Mouse (Mus musculus) midbrain, embryonic 16.5 days (tissue): ENCODE results near the gene Ccm2. TPM values are rescaled to one million over a fixed set of nuclear protein-coding genes. Genes with fewer than 3 reads are reported as not detected.

ENCODE experiments used
- ATAC-seq: fragments of 200-750 bp; cut with Nextera tagmentation; 2 replicates; pipeline ENCODE4 v1.8.0; 2017; ENCODE audit warnings: moderate TSS enrichment
- H3K27ac ChIP-seq: fragments of 300-500 bp; sonication (generic); 2 replicates; pipeline ENCODE4 v1.5.1; 2014; ENCODE audit warnings: mild to moderate bottlenecking, low read length, mixed read lengths
- H3K27me3 ChIP-seq: fragments of 300-500 bp; sonication (generic); 2 replicates; pipeline ENCODE4 v1.6.1; 2014; ENCODE audit warnings: low read depth, low read length, mixed read lengths; ENCODE audit not compliant: control insufficient read depth, insufficient read depth
- H3K36me3 ChIP-seq: fragments of 300-500 bp; sonication (generic); 2 replicates; pipeline ENCODE4 v1.6.1; 2014; ENCODE audit warnings: mild to moderate bottlenecking, low read length, moderate library complexity, mixed read lengths; ENCODE audit not compliant: control insufficient read depth, insufficient read depth
- H3K4me1 ChIP-seq: fragments of 300-500 bp; sonication (generic); 2 replicates; pipeline ENCODE4 v1.6.1; 2014; ENCODE audit warnings: mild to moderate bottlenecking, low read length, mixed read lengths; ENCODE audit not compliant: control insufficient read depth, insufficient read depth
- H3K4me2 ChIP-seq: fragments of 300-500 bp; sonication (generic); 2 replicates; pipeline ENCODE4 v1.6.1; 2014; ENCODE audit warnings: mild to moderate bottlenecking, low read length, mixed read lengths
- H3K4me3 ChIP-seq: fragments of 300-500 bp; sonication (generic); 2 replicates; pipeline ENCODE4 v1.5.1; 2014; ENCODE audit warnings: low read depth, mild to moderate bottlenecking, low read length, moderate library complexity, mixed read lengths
- H3K9ac ChIP-seq: fragments of 300-500 bp; sonication (generic); 2 replicates; pipeline ENCODE4 v1.6.1; 2014; ENCODE audit warnings: low read depth, low read length, mixed read lengths
- H3K9me3 ChIP-seq: fragments of 300-500 bp; sonication (generic); replicated peaks from 2 replicates; pipeline ENCODE4 v1.6.1; 2014; ENCODE audit warnings: mild to moderate bottlenecking, low read length, mixed read lengths; ENCODE audit not compliant: control insufficient read depth, poor library complexity, severe bottlenecking
- WGBS: fragments of 180-500 bp; shearing (Covaris S2); extraction: QIAGEN DNeasy Blood & Tissue Kit; methylation state at CpG from one replicate; pipeline ENCODE4 v1.1.7; 2014; 5-methylcytosine and 5-hydroxymethylcytosine counted together
- polyA plus RNA-seq: library from polyadenylated mRNA; unstranded; fragments of >200 nt; fragmentation: Nextera tagmentation; extraction: Ambion mirVana; gene quantifications from 2 replicates; pipeline ENCODE4 v1.2.1, GENCODE M21; 2015

Ccm2 gene
- polyA plus RNA-seq, 1 experiment from 2014 or later: 81.4 TPM

DNA sequence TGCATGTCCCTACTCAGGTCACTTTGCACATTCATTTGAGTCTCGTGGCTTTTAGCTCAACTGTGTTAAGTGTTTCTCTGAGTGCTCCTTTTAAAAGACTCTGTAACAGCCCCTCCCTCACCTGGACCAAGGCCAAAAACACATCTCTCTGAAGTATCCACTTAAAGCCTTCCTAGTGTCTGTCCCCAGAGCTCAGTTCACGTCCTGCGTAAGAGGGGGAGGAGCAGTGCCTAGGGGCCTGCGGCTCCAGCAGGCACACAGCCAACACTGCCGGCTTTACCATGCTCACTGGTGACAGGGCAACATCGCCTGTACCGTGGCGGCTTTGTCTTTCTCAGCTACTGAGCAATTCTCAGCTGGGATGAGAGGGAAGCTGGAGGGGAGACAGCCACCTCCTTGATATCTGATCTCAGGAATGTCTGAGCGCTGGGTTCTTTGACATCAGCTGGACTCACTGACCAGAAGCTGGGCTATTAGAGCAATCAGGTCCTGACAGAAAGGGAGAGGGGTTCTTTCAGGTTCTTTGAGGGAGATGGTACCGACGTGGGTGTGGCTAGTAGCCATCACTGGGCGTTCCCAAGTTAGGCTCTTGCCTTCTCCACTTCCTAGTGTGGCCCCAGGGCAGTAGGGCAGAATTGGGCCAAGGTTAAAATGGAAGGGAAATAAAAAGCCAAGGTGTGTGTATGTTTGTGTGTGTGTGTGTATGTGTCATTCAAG is 57.4 kb downstream of the Ccm2 start:
- H3K9ac ChIP-seq: peak overlapping the region; percentile 91
- H3K27me3 ChIP-seq: no peaks in the 10 kb centered on the region
- no peaks in the 10 kb centered on the region for H3K9me3 ChIP-seq
- H3K4me1 ChIP-seq: peaks cover 39% of the 10 kb centered on the region
- peak overlapping the region; percentile 97 for H3K27ac ChIP-seq
- H3K4me3 ChIP-seq: peak overlapping the region; percentile 54
- peak overlapping the region; percentile 91 for H3K4me2 ChIP-seq
- no peak for ATAC-seq
- H3K36me3 ChIP-seq: peaks cover 10% of the 10 kb centered on the region
- WGBS: 6% methylated on average over 12 of the region's 12 CpGs

DNA sequence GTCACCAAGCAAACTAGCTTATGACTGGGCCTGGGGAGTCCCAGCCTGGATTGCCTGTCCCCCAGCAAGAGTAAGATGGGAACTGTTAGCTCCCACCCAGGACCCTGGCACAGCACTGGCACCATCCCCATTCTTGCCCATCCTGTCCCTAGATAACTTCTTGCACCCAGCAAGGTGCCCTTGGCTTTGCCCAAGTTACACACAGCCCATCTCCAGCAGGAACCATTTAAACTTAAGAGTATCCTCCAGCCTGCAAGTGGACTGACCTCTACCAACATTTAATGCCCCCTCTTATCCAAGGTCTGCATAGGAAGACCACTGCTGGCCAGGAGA is 57.9 kb downstream of the Ccm2 start:
- H3K4me1 ChIP-seq: peaks cover 34% of the 10 kb centered on the region

DNA sequence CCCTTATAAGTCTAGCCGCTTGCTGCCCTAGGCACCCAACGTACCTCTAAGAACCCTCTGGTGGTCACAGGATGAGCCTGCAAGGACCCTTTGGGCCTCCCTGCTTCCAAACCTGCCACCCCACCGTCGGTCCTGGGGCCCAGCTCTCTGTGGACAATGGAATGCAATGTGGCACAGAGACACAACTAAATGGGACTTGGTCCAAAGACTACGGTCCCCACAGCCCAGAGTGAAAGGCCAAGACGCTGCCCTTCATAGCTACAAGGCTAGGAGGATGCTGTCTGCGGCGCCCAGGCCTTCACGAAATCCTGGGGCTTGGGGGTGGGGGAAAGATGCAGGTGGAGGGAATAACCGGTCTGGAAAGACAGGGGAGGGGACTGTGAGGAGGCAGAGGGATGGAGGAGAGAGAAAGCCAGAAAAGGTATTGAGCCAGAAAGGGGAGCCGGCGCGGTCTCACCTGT is 58.4 kb downstream of the Ccm2 start:
- no peaks in the 10 kb centered on the region for H3K9me3 ChIP-seq
- WGBS: 3% methylated on average over 13 of the region's 13 CpGs
- peak overlapping the region; percentile 54 for H3K4me3 ChIP-seq
- H3K27me3 ChIP-seq: no peaks in the 10 kb centered on the region
- peak overlapping the region; percentile 91 for H3K9ac ChIP-seq
- H3K4me2 ChIP-seq: peak overlapping the region; percentile 91
- 0 out of 2 replicates have a peak, but pooled peaks have one; percentile 0 for ATAC-seq
- H3K27ac ChIP-seq: peak overlapping the region; percentile 97
- H3K36me3 ChIP-seq: peaks cover 10% of the 10 kb centered on the region
- H3K4me1 ChIP-seq: peaks cover 30% of the 10 kb centered on the region

More for the DNA sequence above, 57.9 kb downstream of the Ccm2 start:
- peak overlapping the region; percentile 54 for H3K4me3 ChIP-seq
- peak overlapping the region; percentile 91 for H3K9ac ChIP-seq
- ATAC-seq: no peak
- peak overlapping the region; percentile 91 for H3K4me2 ChIP-seq
- H3K9me3 ChIP-seq: no peaks in the 10 kb centered on the region
- H3K36me3 ChIP-seq: peaks cover 10% of the 10 kb centered on the region
- H3K27ac ChIP-seq: peak overlapping the region; percentile 97
- H3K27me3 ChIP-seq: no peaks in the 10 kb centered on the region

DNA sequence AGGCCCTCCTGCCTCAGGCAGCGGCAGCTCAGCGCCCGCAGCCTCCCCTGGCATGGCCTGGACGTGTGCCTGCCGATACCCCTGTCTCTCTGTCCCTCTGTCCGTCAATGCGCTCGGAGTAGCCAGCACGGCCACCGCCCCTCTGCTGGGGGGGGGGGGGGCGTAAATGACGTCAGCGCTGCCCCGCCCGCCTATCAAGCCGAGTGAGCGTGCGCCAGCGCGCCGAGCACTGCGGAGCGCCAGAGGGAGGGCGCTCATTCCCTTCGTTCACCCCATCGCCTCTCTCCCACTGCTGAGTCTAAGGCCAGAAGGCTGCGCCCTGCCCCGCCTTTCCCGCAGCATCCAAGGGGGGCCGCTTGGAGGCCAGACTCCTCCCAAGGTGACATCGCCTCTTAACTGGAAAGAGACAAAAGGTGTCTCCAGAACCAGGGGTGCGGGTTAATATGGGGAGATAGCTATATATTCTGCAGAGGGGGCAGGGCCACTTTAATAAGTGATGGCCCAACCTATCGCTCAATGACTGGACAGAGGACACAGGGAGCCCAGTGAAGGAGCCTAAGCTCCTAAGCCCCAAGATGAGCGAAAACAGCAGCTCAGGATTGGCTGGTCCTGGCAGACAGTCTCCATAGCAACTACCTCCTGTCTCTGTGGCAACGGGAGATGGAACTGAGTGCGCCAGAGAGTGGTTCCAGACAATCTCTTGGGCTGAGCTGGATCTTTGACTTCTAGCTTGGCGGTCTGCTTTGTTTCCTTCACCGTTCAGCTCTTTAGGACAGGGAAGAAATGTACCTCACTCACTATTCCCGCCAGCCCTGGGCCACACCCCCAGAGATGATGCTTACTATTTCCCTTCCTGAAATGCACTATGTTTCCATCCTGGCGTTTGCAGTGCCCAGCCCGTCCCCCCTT is 59.1 kb downstream of the Ccm2 start, which contains the start of gene Nacad:
TSS of gene Nacad (minus strand) at position 563 of the 909 bp plus-strand sequence.
- H3K4me2 ChIP-seq: peak within 1 kb of the TSS; percentile 91
- no peaks in the 10 kb centered on the region for H3K9me3 ChIP-seq
- peak within 1 kb of the TSS; percentile 97 for H3K27ac ChIP-seq
- 2% methylated on average over 28 of the region's 41 CpGs for WGBS
- peaks cover 10% of the 10 kb centered on the region for H3K36me3 ChIP-seq
- peak within 1 kb of the TSS; percentile 54 for H3K4me3 ChIP-seq
- ATAC-seq: peak; percentile 95
- no peaks in the 10 kb centered on the region for H3K27me3 ChIP-seq
- peak within 1 kb of the TSS; percentile 91 for H3K9ac ChIP-seq
- peaks cover 30% of the 10 kb centered on the region for H3K4me1 ChIP-seq

DNA sequence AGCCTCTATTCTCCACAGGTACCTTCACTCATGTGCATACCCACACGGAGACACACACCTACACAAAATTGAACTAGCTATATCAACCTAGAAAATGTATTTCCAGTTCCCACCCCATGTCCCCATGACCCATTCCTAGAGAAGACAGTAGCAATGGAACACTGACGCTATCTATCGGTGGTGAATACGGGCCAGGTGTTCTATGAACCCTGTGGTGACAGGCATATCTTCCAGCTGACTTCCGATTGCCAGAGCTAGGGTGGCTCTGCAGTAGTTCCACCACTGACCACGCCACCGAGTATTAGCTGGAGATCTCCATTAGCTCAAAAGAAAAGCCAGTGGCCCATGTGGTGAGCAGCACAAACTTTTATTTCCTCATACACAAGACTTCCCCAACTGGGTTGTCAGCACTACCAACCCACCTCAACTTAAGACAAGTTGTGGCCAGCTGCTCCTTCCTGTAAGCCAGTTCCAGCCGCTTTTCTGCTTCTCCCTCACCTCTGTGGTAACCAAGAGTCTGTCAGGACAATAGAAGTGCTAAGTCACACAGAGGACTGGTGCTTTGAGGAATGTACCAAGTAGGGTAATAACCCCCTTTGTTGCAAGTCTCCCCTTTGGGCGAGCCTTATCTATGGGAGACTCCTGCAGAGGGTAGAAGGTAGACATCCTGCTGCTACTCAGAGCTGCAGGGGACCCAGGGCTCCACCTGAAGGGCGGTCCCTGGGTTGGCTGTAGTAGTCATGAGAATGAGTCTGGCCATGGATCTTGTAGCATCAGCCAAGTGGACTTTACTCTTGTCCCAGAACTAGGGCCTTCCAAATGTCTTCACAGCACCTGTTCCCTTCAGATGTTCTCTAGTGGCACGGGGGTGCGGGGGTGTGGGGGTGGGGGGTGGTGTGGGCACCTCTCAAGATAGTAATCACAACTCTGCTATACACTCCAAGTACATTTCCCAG is 68.8 kb downstream of the Ccm2 start:
- Histone ChIP-seq H3K27ac (no peak overlapping the region), H3K9me3 (no peaks in the 10 kb centered on the region), H3K4me2 (no peak overlapping the region), H3K4me3 (no peak overlapping the region), H3K4me1 (no peaks in the 10 kb centered on the region), H3K27me3 (no peaks in the 10 kb centered on the region), H3K36me3 (peaks cover 58% of the 10 kb centered on the region), H3K9ac (no peak overlapping the region)
- ATAC-seq: no peak
- WGBS: 94% methylated on average over 12 of the region's 12 CpGs

DNA sequence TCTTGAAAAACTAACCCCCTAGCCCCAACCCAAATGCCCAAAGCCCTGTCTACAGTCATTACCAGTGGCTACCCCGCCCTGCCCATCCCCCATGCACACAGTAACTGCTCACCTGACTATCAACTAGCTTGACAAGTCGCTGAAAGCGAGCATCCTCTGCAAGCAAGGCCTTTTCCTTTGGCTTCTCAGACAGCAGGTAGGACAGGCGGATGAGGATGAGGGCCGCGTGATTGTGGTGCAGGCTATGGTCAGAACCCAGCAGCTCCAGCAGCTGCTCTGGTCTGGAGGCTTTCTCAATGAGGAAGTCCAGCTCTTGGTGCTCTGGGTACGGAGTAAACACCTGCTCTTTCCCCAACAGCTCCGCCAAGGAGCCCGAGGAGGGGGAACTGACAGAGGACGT is 77.0 kb downstream of the Ccm2 start:
- H3K9ac ChIP-seq: no peak overlapping the region
- peaks cover 33% of the 10 kb centered on the region for H3K36me3 ChIP-seq
- H3K4me1 ChIP-seq: peaks cover 26% of the 10 kb centered on the region
- H3K4me3 ChIP-seq: no peak overlapping the region
- H3K27ac ChIP-seq: no peak overlapping the region
- H3K9me3 ChIP-seq: no peaks in the 10 kb centered on the region
- no peak for ATAC-seq
- H3K27me3 ChIP-seq: no peaks in the 10 kb centered on the region
- H3K4me2 ChIP-seq: no peak overlapping the region
- 91% methylated on average over 10 of the region's 10 CpGs for WGBS

DNA sequence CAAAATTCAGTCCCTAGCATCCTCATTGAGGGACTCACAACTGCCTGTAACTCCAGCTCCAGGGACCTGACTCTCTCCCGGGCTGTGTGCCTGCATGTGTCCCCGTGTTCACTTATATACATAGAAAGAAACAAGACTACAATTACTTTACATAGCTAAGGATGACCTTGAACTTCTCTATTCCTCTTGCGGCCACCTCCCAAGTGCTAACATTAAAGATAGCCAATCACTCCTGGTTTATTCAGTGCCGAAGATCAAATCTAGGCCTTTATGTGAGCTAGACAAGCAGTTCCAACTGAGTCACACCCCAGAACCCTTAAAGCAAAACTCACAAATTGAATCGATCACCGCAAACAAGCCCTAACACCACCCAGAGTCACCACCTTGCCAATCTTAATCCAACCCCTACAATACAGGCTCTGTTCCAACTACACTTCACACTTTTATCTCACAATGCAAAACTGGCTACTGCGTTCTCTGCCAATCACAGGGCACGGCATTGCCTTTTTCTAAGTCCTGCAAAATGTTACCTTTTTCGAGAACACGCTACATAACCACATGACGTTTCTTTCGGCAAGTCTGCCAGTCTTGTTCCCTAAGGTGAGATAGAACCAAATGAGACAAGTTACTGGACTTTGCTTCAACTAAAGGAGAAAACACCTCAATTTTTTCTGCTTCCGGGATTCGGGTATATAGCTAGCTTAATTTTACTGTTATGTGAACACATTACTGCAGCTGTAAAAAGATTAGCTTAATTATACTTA is 78.1 kb downstream of the Ccm2 start:
- Histone ChIP-seq H3K4me2 (peak overlapping the region; percentile 58), H3K4me3 (peak overlapping the region; percentile 77), H3K27ac (no peak overlapping the region), H3K4me1 (peaks cover 26% of the 10 kb centered on the region), H3K9ac (peak overlapping the region; percentile 70), H3K27me3 (no peaks in the 10 kb centered on the region), H3K9me3 (no peaks in the 10 kb centered on the region), H3K36me3 (peaks cover 23% of the 10 kb centered on the region)
- 73% methylated on average over 14 of the region's 14 CpGs for WGBS
- no peak for ATAC-seq
